Mouse (Mus musculus) adrenal gland, postnatal 14 days (tissue): ENCODE data around the gene Ets1. TPM values are rescaled to one million over a fixed set of nuclear protein-coding genes. Genes with fewer than 3 reads are reported as not detected.

Experiments
- DNase-seq: peaks from one replicate; pipeline ENCODE4 v3.0.0; 2021; ENCODE audit warnings: mixed read lengths
- total RNA-seq: library from RNA; stranded (reverse); gene quantifications from 2 replicates; pipeline ENCODE4 v1.2.3, GENCODE M21; 2021

The Ets1 gene
- total RNA-seq, 1 experiment from 2014 or later: 60.0 TPM

- no peak for DNase-seq
Observed at GRCm38 (mm10) chr9:32712383-32712910, 76.4 kb downstream of the Ets1 start.

GRCm38 (mm10) chr9:32713106-32713505 is 77.1 kb downstream of the Ets1 start:
- DNase-seq: no peak

GRCm38 (mm10) chr9:32713790-32714189 is 77.8 kb downstream of the Ets1 start:
- DNase-seq: no peak

GRCm38 (mm10) chr9:32714487-32714886 is 78.5 kb downstream of the Ets1 start:
- no peak for DNase-seq

- peak; percentile 39 for DNase-seq
Observed at GRCm38 (mm10) chr9:32715806-32716466, 79.9 kb downstream of the Ets1 start.

GRCm38 (mm10) chr9:32717268-32717920 is 81.4 kb downstream of the Ets1 start:
- DNase-seq: no peak

- DNase-seq: peak; percentile 17
Observed at GRCm38 (mm10) chr9:32717931-32718820, 82.2 kb downstream of the Ets1 start.

- DNase-seq: no peak
Observed at GRCm38 (mm10) chr9:32718868-32719267, 82.8 kb downstream of the Ets1 start.

- no peak for DNase-seq
Observed at GRCm38 (mm10) chr9:32719941-32720263, 83.9 kb downstream of the Ets1 start.

GRCm38 (mm10) chr9:32720264-32721031 is 84.4 kb downstream of the Ets1 start:
- DNase-seq: no peak

GRCm38 (mm10) chr9:32721081-32721480 is 85.1 kb downstream of the Ets1 start:
- DNase-seq: no peak

GRCm38 (mm10) chr9:32722205-32722604 is 86.2 kb downstream of the Ets1 start:
- DNase-seq: no peak

GRCm38 (mm10) chr9:32722969-32723368 is 86.9 kb downstream of the Ets1 start:
- no peak for DNase-seq

- no peak for DNase-seq
Observed at GRCm38 (mm10) chr9:32724131-32724825, 88.3 kb downstream of the Ets1 start.

- DNase-seq: no peak
Observed at GRCm38 (mm10) chr9:32725902-32726301, 89.9 kb downstream of the Ets1 start.

GRCm38 (mm10) chr9:32726595-32726994 is 90.6 kb downstream of the Ets1 start:
- no peak for DNase-seq

GRCm38 (mm10) chr9:32727058-32727457 is 91.0 kb downstream of the Ets1 start:
- DNase-seq: no peak

GRCm38 (mm10) chr9:32728306-32728705 is 92.3 kb downstream of the Ets1 start:
- no peak for DNase-seq

GRCm38 (mm10) chr9:32728806-32729205 is 92.8 kb downstream of the Ets1 start:
- DNase-seq: no peak

GRCm38 (mm10) chr9:32729207-32729606 is 93.2 kb downstream of the Ets1 start:
- no peak for DNase-seq

GRCm38 (mm10) chr9:32730001-32730655 is 94.1 kb downstream of the Ets1 start:
- no peak for DNase-seq
